Mouse (Mus musculus): ENCODE results near the gene Sly. TPM values are rescaled to one million over a fixed set of nuclear protein-coding genes. Genes with fewer than 3 reads are reported as not detected.
"Not testable (repeated sequence)": the region's sequence is repeated elsewhere in the genome, so short reads cannot be mapped to it uniquely, and the experiment has no call there.

Sly gene
- polyA plus RNA-seq (2016; fragmentation: Nextera tagmentation; extraction: Ambion mirVana): not detected in 2 replicates

GRCm38 (mm10) chrY:57186888-57187287 is at the start of gene Sly:
TSS of gene Sly (plus strand) at chrY:57187188.
- not testable (repeated sequence) for H3K4me1 ChIP-seq (replicated peaks); H3K36me3 ChIP-seq; ATAC-seq (ENCODE audit: insufficient number of reproducible peaks, low FRiP score); H3K27ac ChIP-seq (ENCODE audit: poor library complexity, severe bottlenecking); H3K9me3 ChIP-seq (replicated peaks); H3K4me3 ChIP-seq; H3K9ac ChIP-seq; H3K27me3 ChIP-seq (replicated peaks); H3K4me2 ChIP-seq
- no CpG with 5 or more reads among the region's 5 CpGs for WGBS
